Mouse (Mus musculus) intestine, embryonic 16.5 days (tissue): ENCODE measurements around the gene Stam2. TPM values are rescaled to one million over a fixed set of nuclear protein-coding genes. Genes with fewer than 3 reads are reported as not detected.
A peak's percentile ranks its signal among the peaks of the same experiment; 100 is the strongest.

ENCODE experiments used
- ATAC-seq: fragments of 200-750 bp; cut with Nextera tagmentation; 2 replicates; pipeline ENCODE4 v1.8.0; 2017; ENCODE audit warnings: moderate TSS enrichment, moderate library complexity
- H3K27ac ChIP-seq: fragments of 300-500 bp; sonication (generic); 2 replicates; pipeline ENCODE4 v1.5.1; 2014; ENCODE audit warnings: mild to moderate bottlenecking, low read length
- H3K27me3 ChIP-seq: fragments of 300-500 bp; sonication (generic); replicated peaks from 2 replicates; pipeline ENCODE4 v1.6.1; 2014; ENCODE audit warnings: low read length, control low read depth, mixed read lengths; ENCODE audit not compliant: control insufficient read depth, insufficient read depth
- H3K36me3 ChIP-seq: fragments of 300-500 bp; sonication (generic); 2 replicates; pipeline ENCODE4 v1.6.1; 2014; ENCODE audit warnings: low read length, control low read depth; ENCODE audit not compliant: control insufficient read depth, insufficient read depth
- H3K4me1 ChIP-seq: fragments of 300-500 bp; sonication (generic); 2 replicates; pipeline ENCODE4 v1.6.1; 2014; ENCODE audit warnings: low read length, control low read depth, mixed read lengths; ENCODE audit not compliant: control insufficient read depth, insufficient read depth
- H3K4me2 ChIP-seq: fragments of 300-500 bp; sonication (generic); 2 replicates; pipeline ENCODE4 v1.6.1; 2014; ENCODE audit warnings: low read depth, low read length, control low read depth
- H3K4me3 ChIP-seq: fragments of 300-500 bp; sonication (generic); 2 replicates; pipeline ENCODE4 v1.5.1; 2014; ENCODE audit warnings: mild to moderate bottlenecking, low read length
- H3K9ac ChIP-seq: fragments of 300-500 bp; sonication (generic); 2 replicates; pipeline ENCODE4 v1.6.1; 2014; ENCODE audit warnings: low read depth, low read length
- H3K9me3 ChIP-seq: fragments of 300-500 bp; sonication (generic); 2 replicates; pipeline ENCODE4 v1.6.1; 2016; ENCODE audit warnings: low read length, control low read depth; ENCODE audit not compliant: control insufficient read depth
- WGBS: fragments of 180-500 bp; shearing (Covaris S2); extraction: QIAGEN DNeasy Blood & Tissue Kit; methylation state at CpG from one replicate; pipeline ENCODE4 v1.1.7; 2014; 5-methylcytosine and 5-hydroxymethylcytosine counted together
- polyA plus RNA-seq: library from polyadenylated mRNA; unstranded; fragments of >200 nt; fragmentation: Nextera tagmentation; extraction: Ambion mirVana; gene quantifications from 2 replicates; pipeline ENCODE4 v1.2.1, GENCODE M21; 2015

The Stam2 gene
- polyA plus RNA-seq, 1 experiment from 2014 or later: 33.0 TPM

- WGBS: 90% methylated on average over 5 of the region's 5 CpGs
- no peak overlapping the region for H3K4me2 ChIP-seq
- H3K4me1 ChIP-seq: no peaks in the 10 kb centered on the region
- no peak overlapping the region for H3K27ac ChIP-seq
- H3K36me3 ChIP-seq: no peaks in the 10 kb centered on the region; the same call in 1 of the 2 replicates
- no peaks in the 10 kb centered on the region for H3K9me3 ChIP-seq
- no peak overlapping the region for H3K4me3 ChIP-seq
- no peaks in the 10 kb centered on the region for H3K27me3 ChIP-seq
- no peak overlapping the region for H3K9ac ChIP-seq
- no peak for ATAC-seq
These were observed 32.7 kb downstream of the Stam2 start for GRCm38 (mm10) chr2:52709417-52709816.

- Histone ChIP-seq H3K4me1 (no peaks in the 10 kb centered on the region), H3K36me3 (peaks cover 6% of the 10 kb centered on the region; the same call in 1 of the 2 replicates), H3K27ac (no peak overlapping the region), H3K4me3 (no peak overlapping the region), H3K9ac (no peak overlapping the region), H3K9me3 (no peaks in the 10 kb centered on the region), H3K4me2 (no peak overlapping the region), H3K27me3 (no peaks in the 10 kb centered on the region)
- WGBS: 92% methylated on average over 11 of the region's 11 CpGs
- ATAC-seq: no peak
These were observed 40.6 kb downstream of the Stam2 start for GRCm38 (mm10) chr2:52701368-52702036.

- no peak overlapping the region for H3K9ac ChIP-seq
- ATAC-seq: no peak
- 67% methylated on average over 5 of the region's 5 CpGs for WGBS
- H3K4me3 ChIP-seq: no peak overlapping the region
- H3K4me1 ChIP-seq: no peaks in the 10 kb centered on the region
- H3K9me3 ChIP-seq: no peaks in the 10 kb centered on the region
- H3K4me2 ChIP-seq: no peak overlapping the region
- no peak overlapping the region for H3K27ac ChIP-seq
- no peaks in the 10 kb centered on the region for H3K27me3 ChIP-seq
- peaks cover 6% of the 10 kb centered on the region; the same call in 1 of the 2 replicates for H3K36me3 ChIP-seq
These were observed 41.7 kb downstream of the Stam2 start for GRCm38 (mm10) chr2:52700352-52700751.

- Histone ChIP-seq H3K9me3 (no peaks in the 10 kb centered on the region), H3K36me3 (peaks cover 2% of the 10 kb centered on the region; the same call in 1 of the 2 replicates), H3K27me3 (no peaks in the 10 kb centered on the region), H3K4me1 (no peaks in the 10 kb centered on the region), H3K4me3 (no peak overlapping the region), H3K27ac (no peak overlapping the region), H3K4me2 (no peak overlapping the region), H3K9ac (no peak overlapping the region)
- ATAC-seq: no peak
- 60% methylated on average over 6 of the region's 6 CpGs for WGBS
These were observed 47.5 kb downstream of the Stam2 start for GRCm38 (mm10) chr2:52694604-52695003.

- Histone ChIP-seq H3K27me3 (no peaks in the 10 kb centered on the region), H3K4me1 (no peaks in the 10 kb centered on the region), H3K4me3 (no peak overlapping the region), H3K9me3 (no peaks in the 10 kb centered on the region), H3K36me3 (no peaks in the 10 kb centered on the region), H3K9ac (no peak overlapping the region), H3K27ac (no peak overlapping the region), H3K4me2 (no peak overlapping the region)
- no peak for ATAC-seq
- WGBS: 58% methylated on average over 4 of the region's 4 CpGs
These were observed 50.3 kb downstream of the Stam2 start for GRCm38 (mm10) chr2:52691745-52692144.

GRCm38 (mm10) chr2:52686601-52687000, 55.5 kb downstream of the Stam2 start:
- ATAC-seq: no peak
- no peak overlapping the region for H3K9ac ChIP-seq
- 82% methylated on average over 6 of the region's 6 CpGs for WGBS
- no peaks in the 10 kb centered on the region for H3K4me1 ChIP-seq
- H3K27ac ChIP-seq: no peak overlapping the region
- no peaks in the 10 kb centered on the region for H3K36me3 ChIP-seq
- H3K9me3 ChIP-seq: no peaks in the 10 kb centered on the region
- H3K4me2 ChIP-seq: no peak overlapping the region
- H3K27me3 ChIP-seq: no peaks in the 10 kb centered on the region
- H3K4me3 ChIP-seq: no peak overlapping the region

- WGBS: 52% methylated on average over 4 of the region's 4 CpGs
- Histone ChIP-seq H3K27ac (no peak overlapping the region), H3K36me3 (no peaks in the 10 kb centered on the region), H3K4me1 (peaks cover 12% of the 10 kb centered on the region), H3K9ac (no peak overlapping the region), H3K27me3 (peaks cover 16% of the 10 kb centered on the region), H3K4me2 (no peak overlapping the region), H3K9me3 (no peaks in the 10 kb centered on the region), H3K4me3 (no peak overlapping the region)
- no peak for ATAC-seq
These were observed 64.5 kb downstream of the Stam2 start for GRCm38 (mm10) chr2:52677589-52677988.

GRCm38 (mm10) chr2:52676913-52677303, 65.2 kb downstream of the Stam2 start:
- Histone ChIP-seq H3K27me3 (peaks cover 16% of the 10 kb centered on the region), H3K9ac (no peak overlapping the region), H3K27ac (no peak overlapping the region), H3K4me1 (peaks cover 12% of the 10 kb centered on the region), H3K9me3 (no peaks in the 10 kb centered on the region), H3K4me3 (no peak overlapping the region), H3K36me3 (no peaks in the 10 kb centered on the region), H3K4me2 (no peak overlapping the region)
- WGBS: 14% methylated on average over 6 of the region's 6 CpGs
- no peak for ATAC-seq

- Histone ChIP-seq H3K9me3 (no peaks in the 10 kb centered on the region), H3K27ac (no peak within 1 kb of the TSS), H3K4me2 (peak within 1 kb of the TSS; percentile 98), H3K9ac (peak within 1 kb of the TSS; percentile 72), H3K4me1 (peaks cover 12% of the 10 kb centered on the region), H3K36me3 (no peaks in the 10 kb centered on the region), H3K27me3 (peaks cover 16% of the 10 kb centered on the region), H3K4me3 (peak within 1 kb of the TSS; percentile 67)
- ATAC-seq: peak; percentile 90
- WGBS: under 1% methylated on average over 49 of the region's 77 CpGs
These were observed 65.8 kb downstream of the Stam2 start, which contains the start of gene Cacnb4 for GRCm38 (mm10) chr2:52676023-52676912. Gene Cacnb4 (minus strand): TSS chr2:52676831.
